Mouse (Mus musculus) lung, postnatal 0 days (tissue): ENCODE measurements at regions not wholly inside any gene's neighbourhood (a gene's known extent, or its start where the extent isn't known, plus 50 kb on each side); places are given as distances from the start of the nearest gene placed in this dataset.

Source experiments
- ATAC-seq: fragments of 200-750 bp; cut with Nextera tagmentation; 2 replicates; pipeline ENCODE4 v1.8.0; 2017; ENCODE audit warnings: moderate library complexity
- DNase-seq: peaks from one replicate; pipeline ENCODE4 v3.0.0-alpha.2; 2016; ENCODE audit warnings: low spot score
- H3K27ac ChIP-seq: fragments of 300-500 bp; sonication (generic); 2 replicates; pipeline ENCODE4 v1.5.1; 2014; ENCODE audit warnings: antibody characterized with exemption, mild to moderate bottlenecking, low read length, mixed read lengths
- H3K27me3 ChIP-seq: fragments of 300-500 bp; sonication (generic); replicated peaks from 2 replicates; pipeline ENCODE4 v1.6.1; 2014; ENCODE audit warnings: low read length, mixed read lengths; ENCODE audit not compliant: insufficient read depth
- H3K36me3 ChIP-seq: fragments of 300-500 bp; sonication (generic); 2 replicates; pipeline ENCODE4 v1.6.1; 2014; ENCODE audit warnings: low read length, mixed read lengths; ENCODE audit not compliant: insufficient read depth
- H3K4me1 ChIP-seq: fragments of 300-500 bp; sonication (generic); 2 replicates; pipeline ENCODE4 v1.6.1; 2014; ENCODE audit warnings: antibody characterized with exemption, low read depth, low read length, mixed read lengths; ENCODE audit not compliant: insufficient read depth
- H3K4me2 ChIP-seq: fragments of 300-500 bp; sonication (generic); replicated peaks from 2 replicates; pipeline ENCODE4 v1.6.1; 2014; ENCODE audit warnings: low read depth, mild to moderate bottlenecking, low read length, moderate library complexity, mixed read lengths
- H3K4me3 ChIP-seq: fragments of 300-500 bp; sonication (generic); 2 replicates; pipeline ENCODE4 v1.5.1; 2014; ENCODE audit warnings: low read depth, low read length
- H3K9ac ChIP-seq: fragments of 300-500 bp; sonication (generic); replicated peaks from 2 replicates; pipeline ENCODE4 v1.6.1; 2014; ENCODE audit warnings: low read depth, mild to moderate bottlenecking
- H3K9me3 ChIP-seq: fragments of 300-500 bp; sonication (generic); 2 replicates; pipeline ENCODE4 v1.6.1; 2016; ENCODE audit warnings: low read length, mixed read lengths
- CTCF ChIP-seq: IDR thresholded peaks from 2 replicates; pipeline ENCODE4 v1.5.1; 2016; ENCODE audit warnings: antibody characterized with exemption, mild to moderate bottlenecking
- EP300 ChIP-seq: IDR thresholded peaks from 2 replicates; pipeline ENCODE4 v1.6.1; 2016; ENCODE audit warnings: antibody characterized with exemption, mild to moderate bottlenecking, control low read depth
- WGBS: fragments of 180-500 bp; shearing (Covaris S2); extraction: QIAGEN DNeasy Blood & Tissue Kit; methylation state at CpG from one replicate; pipeline ENCODE4 v1.1.7; 2014; 5-methylcytosine and 5-hydroxymethylcytosine counted together

- DNase-seq (no peak), ATAC-seq (no peak)
- Histone ChIP-seq H3K27ac (no peak overlapping the region), H3K4me2 (no peak overlapping the region), H3K9ac (no peak overlapping the region), H3K27me3 (no peaks in the 10 kb centered on the region), H3K4me1 (no peaks in the 10 kb centered on the region), H3K9me3 (no peaks in the 10 kb centered on the region), H3K36me3 (no peaks in the 10 kb centered on the region), H3K4me3 (no peak overlapping the region)
- TF ChIP-seq CTCF (no peak), EP300 (no peak)
- WGBS: 41% methylated on average over 1 of the region's 1 CpGs
Observed at GRCm38 (mm10) chr4:67473034-67473433, 645.6 kb downstream of the Tlr4 start.

GRCm38 (mm10) chr4:67477264-67477845, 650.0 kb downstream of the Tlr4 start:
- H3K27me3 ChIP-seq: no peaks in the 10 kb centered on the region
- H3K27ac ChIP-seq: no peak overlapping the region
- 11% methylated on average over 6 of the region's 6 CpGs for WGBS
- H3K9me3 ChIP-seq: no peaks in the 10 kb centered on the region
- H3K4me1 ChIP-seq: no peaks in the 10 kb centered on the region
- ATAC-seq: no peak
- H3K4me2 ChIP-seq: no peak overlapping the region
- no peaks in the 10 kb centered on the region for H3K36me3 ChIP-seq
- peak; percentile 49 for DNase-seq
- peak; percentile 65 for TF ChIP-seq CTCF
- no peak for TF ChIP-seq EP300
- no peak overlapping the region for H3K9ac ChIP-seq
- no peak overlapping the region for H3K4me3 ChIP-seq

- no peak for ATAC-seq
- no peaks in the 10 kb centered on the region for H3K9me3 ChIP-seq
- no peak overlapping the region for H3K4me2 ChIP-seq
- no peak for DNase-seq
- 36% methylated on average over 2 of the region's 2 CpGs for WGBS
- H3K9ac ChIP-seq: no peak overlapping the region
- no peak overlapping the region for H3K27ac ChIP-seq
- TF ChIP-seq EP300: no peak
- no peak for TF ChIP-seq CTCF
- H3K4me1 ChIP-seq: no peaks in the 10 kb centered on the region
- H3K27me3 ChIP-seq: no peaks in the 10 kb centered on the region
- H3K4me3 ChIP-seq: no peak overlapping the region
- no peaks in the 10 kb centered on the region for H3K36me3 ChIP-seq
Observed at GRCm38 (mm10) chr4:67478081-67478480, 650.7 kb downstream of the Tlr4 start.

GRCm38 (mm10) chr4:67522235-67522634, 694.9 kb downstream of the Tlr4 start:
- no peak overlapping the region for H3K27ac ChIP-seq
- no peak overlapping the region for H3K9ac ChIP-seq
- H3K36me3 ChIP-seq: no peaks in the 10 kb centered on the region
- WGBS: 68% methylated on average over 4 of the region's 4 CpGs
- no peaks in the 10 kb centered on the region for H3K9me3 ChIP-seq
- no peaks in the 10 kb centered on the region for H3K4me1 ChIP-seq
- no peaks in the 10 kb centered on the region for H3K27me3 ChIP-seq
- no peak for DNase-seq
- ATAC-seq: no peak
- no peak overlapping the region for H3K4me3 ChIP-seq
- no peak overlapping the region for H3K4me2 ChIP-seq
- TF ChIP-seq CTCF (no peak), EP300 (no peak)

GRCm38 (mm10) chr4:67523158-67523557, 695.8 kb downstream of the Tlr4 start:
- WGBS: 48% methylated on average over 2 of the region's 2 CpGs
- no peak overlapping the region for H3K4me2 ChIP-seq
- no peaks in the 10 kb centered on the region for H3K27me3 ChIP-seq
- no peak for DNase-seq
- H3K36me3 ChIP-seq: no peaks in the 10 kb centered on the region
- TF ChIP-seq EP300 (no peak), CTCF (no peak)
- no peak for ATAC-seq
- H3K27ac ChIP-seq: no peak overlapping the region
- no peaks in the 10 kb centered on the region for H3K4me1 ChIP-seq
- H3K4me3 ChIP-seq: no peak overlapping the region
- no peak overlapping the region for H3K9ac ChIP-seq
- no peaks in the 10 kb centered on the region for H3K9me3 ChIP-seq

- 63% methylated on average over 3 of the region's 3 CpGs for WGBS
- H3K27me3 ChIP-seq: no peaks in the 10 kb centered on the region
- no peak overlapping the region for H3K4me2 ChIP-seq
- no peak overlapping the region for H3K9ac ChIP-seq
- H3K4me3 ChIP-seq: no peak overlapping the region
- ATAC-seq (no peak), DNase-seq (no peak)
- no peak for TF ChIP-seq EP300
- no peak for TF ChIP-seq CTCF
- H3K36me3 ChIP-seq: no peaks in the 10 kb centered on the region
- no peaks in the 10 kb centered on the region for H3K4me1 ChIP-seq
- H3K27ac ChIP-seq: no peak overlapping the region
- H3K9me3 ChIP-seq: no peaks in the 10 kb centered on the region
Observed at GRCm38 (mm10) chr4:67529586-67529985, 702.2 kb downstream of the Tlr4 start.

- no peaks in the 10 kb centered on the region for H3K9me3 ChIP-seq
Observed at GRCm38 (mm10) chr4:67539466-67539865, 712.1 kb downstream of the Tlr4 start.

More at GRCm38 (mm10) chr4:67539466-67539865, 712.1 kb downstream of the Tlr4 start:
- Histone ChIP-seq H3K4me3 (no peak overlapping the region), H3K27ac (no peak overlapping the region), H3K4me2 (no peak overlapping the region), H3K36me3 (no peaks in the 10 kb centered on the region), H3K27me3 (no peaks in the 10 kb centered on the region), H3K9ac (no peak overlapping the region), H3K4me1 (no peaks in the 10 kb centered on the region)
- 44% methylated on average over 5 of the region's 5 CpGs for WGBS
- no peak for TF ChIP-seq EP300
- TF ChIP-seq CTCF: no peak
- DNase-seq (no peak), ATAC-seq (no peak)
